Mouse (Mus musculus) G1E (cell line): ENCODE measurements at regions not wholly inside any gene's neighbourhood (a gene's known extent, or its start where the extent isn't known, plus 50 kb on each side); places are given as distances from the start of the nearest gene placed in this dataset.

Experiments
- ATAC-seq: 2 replicates; pipeline ENCODE4 v1.8.0; 2016; ENCODE audit warnings: mild to moderate bottlenecking; ENCODE audit not compliant: insufficient number of reproducible peaks, poor library complexity, low FRiP score, severe bottlenecking; ENCODE audit errors: extremely low read depth
- DNase-seq: peaks from one replicate; pipeline ENCODE4 v3.0.0; 2012; ENCODE audit warnings: low spot score
- H3K27me3 ChIP-seq: 2 replicates; pipeline ENCODE4 v1.6.1; 2012; ENCODE audit warnings: mild to moderate bottlenecking, low read length, inconsistent platforms; ENCODE audit not compliant: insufficient read depth
- H3K36me3 ChIP-seq: replicated peaks from 2 replicates; pipeline ENCODE3; 2012; ENCODE audit warnings: mild to moderate bottlenecking, inconsistent platforms
- H3K4me1 ChIP-seq: 2 replicates; pipeline ENCODE4 v1.6.1; 2012; ENCODE audit warnings: low read depth, low read length, inconsistent platforms, mixed read lengths; ENCODE audit not compliant: insufficient read depth
- H3K4me3 ChIP-seq: 2 replicates; pipeline ENCODE4 v1.5.1; 2012; ENCODE audit warnings: low read depth, mild to moderate bottlenecking, inconsistent platforms, low read length, moderate library complexity, mixed read lengths
- H3K9me3 ChIP-seq: replicated peaks from 2 replicates; pipeline ENCODE4 v1.6.1; 2012; ENCODE audit warnings: inconsistent platforms
- CTCF ChIP-seq: IDR thresholded peaks from 2 replicates; pipeline ENCODE4 v1.5.1; 2012; ENCODE audit warnings: low read depth, low read length, inconsistent platforms, mixed read lengths
- GATA1 ChIP-seq: IDR thresholded peaks from 2 replicates; pipeline ENCODE4 v1.6.1; 2012; ENCODE audit warnings: borderline replicate concordance, low read length, inconsistent platforms, mixed read lengths
- GATA2 ChIP-seq: IDR thresholded peaks from 2 replicates; pipeline ENCODE4 v1.6.1; 2012; ENCODE audit warnings: low read depth, low read length, inconsistent platforms, borderline replicate concordance
- POLR2AphosphoS5 ChIP-seq: IDR thresholded peaks from 2 replicates; pipeline ENCODE4 v1.6.1; 2012; ENCODE audit warnings: low read depth, low read length, inconsistent platforms; ENCODE audit not compliant: insufficient replicate concordance
- TAL1 ChIP-seq: conservative IDR thresholded peaks from 2 replicates; pipeline ENCODE4 v1.6.1; 2012; ENCODE audit warnings: low read depth, low read length, inconsistent platforms, mixed read lengths

- no peak for ATAC-seq
- no peak for TF ChIP-seq TAL1
- no peak for TF ChIP-seq GATA2
- TF ChIP-seq CTCF, result no peak
- TF ChIP-seq POLR2AphosphoS5, result no peak
- no peak for TF ChIP-seq GATA1
Measured at GRCm38 (mm10) chr6:117677062-117677461, 163.9 kb upstream of the Zfp637 start.

DNA sequence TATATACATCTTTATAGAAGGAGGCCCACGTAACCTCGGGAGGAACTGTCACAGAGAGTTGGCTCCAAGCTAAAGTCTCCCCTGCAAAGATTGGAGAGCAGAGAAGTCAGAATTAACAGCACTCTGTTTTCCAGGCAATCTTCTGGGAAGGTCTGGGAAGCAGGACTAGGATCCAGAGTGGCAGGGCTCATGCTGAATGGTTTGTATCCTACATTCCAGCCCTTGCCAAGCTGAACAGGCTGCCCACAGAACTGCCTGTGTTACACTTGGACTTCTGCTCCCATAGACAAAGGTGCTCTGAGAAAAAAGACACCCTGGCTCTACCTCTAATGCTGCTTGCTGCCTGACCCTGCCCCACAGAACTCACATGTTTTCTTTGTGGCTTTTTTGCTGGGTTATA is 163.2 kb upstream of the Zfp637 start:
- Histone ChIP-seq H3K36me3 (no peaks in the 10 kb centered on the region), H3K9me3 (peaks cover 56% of the 10 kb centered on the region), H3K27me3 (no peaks in the 10 kb centered on the region), H3K4me1 (no peaks in the 10 kb centered on the region), H3K4me3 (no peak overlapping the region)
- no peak for TF ChIP-seq CTCF
- no peak for TF ChIP-seq POLR2AphosphoS5
- no peak for TF ChIP-seq GATA2
- TF ChIP-seq GATA1, result no peak
- TF ChIP-seq TAL1, result no peak
- no peak for ATAC-seq
- DNase-seq, result no peak

More at GRCm38 (mm10) chr6:117677062-117677461, 163.9 kb upstream of the Zfp637 start:
- Histone ChIP-seq H3K4me1 (no peaks in the 10 kb centered on the region), H3K36me3 (no peaks in the 10 kb centered on the region), H3K9me3 (peaks cover 55% of the 10 kb centered on the region), H3K27me3 (no peaks in the 10 kb centered on the region), H3K4me3 (no peak overlapping the region)
- DNase-seq, result no peak

GRCm38 (mm10) chr6:117678276-117678675 is 162.7 kb upstream of the Zfp637 start:
- Histone ChIP-seq H3K36me3 (no peaks in the 10 kb centered on the region), H3K4me1 (no peaks in the 10 kb centered on the region), H3K4me3 (no peak overlapping the region), H3K27me3 (no peaks in the 10 kb centered on the region), H3K9me3 (peaks cover 57% of the 10 kb centered on the region)
- no peak for DNase-seq
- TF ChIP-seq CTCF (no peak), TAL1 (no peak), POLR2AphosphoS5 (no peak), GATA1 (no peak), GATA2 (no peak)
- ATAC-seq, result no peak

GRCm38 (mm10) chr6:117678877-117679276 is 162.1 kb upstream of the Zfp637 start:
- H3K4me3 ChIP-seq, result no peak overlapping the region
- H3K9me3 ChIP-seq, result peaks cover 58% of the 10 kb centered on the region
- no peak for TF ChIP-seq POLR2AphosphoS5
- TF ChIP-seq TAL1, result no peak
- TF ChIP-seq CTCF, result no peak
- no peak for TF ChIP-seq GATA1
- TF ChIP-seq GATA2, result no peak
- DNase-seq (no peak), ATAC-seq (no peak)
- no peaks in the 10 kb centered on the region for H3K36me3 ChIP-seq
- H3K4me1 ChIP-seq, result no peaks in the 10 kb centered on the region
- H3K27me3 ChIP-seq, result no peaks in the 10 kb centered on the region

- H3K36me3 ChIP-seq, result no peaks in the 10 kb centered on the region
- no peaks in the 10 kb centered on the region for H3K27me3 ChIP-seq
- no peaks in the 10 kb centered on the region for H3K4me1 ChIP-seq
- H3K4me3 ChIP-seq, result no peak overlapping the region
- TF ChIP-seq GATA2, result no peak
- TF ChIP-seq CTCF, result no peak
- no peak for TF ChIP-seq GATA1
- no peak for TF ChIP-seq POLR2AphosphoS5
- no peak for TF ChIP-seq TAL1
- DNase-seq (no peak), ATAC-seq (no peak)
- peaks cover 45% of the 10 kb centered on the region for H3K9me3 ChIP-seq
Measured at GRCm38 (mm10) chr6:117686212-117686611, 154.8 kb upstream of the Zfp637 start.

DNA sequence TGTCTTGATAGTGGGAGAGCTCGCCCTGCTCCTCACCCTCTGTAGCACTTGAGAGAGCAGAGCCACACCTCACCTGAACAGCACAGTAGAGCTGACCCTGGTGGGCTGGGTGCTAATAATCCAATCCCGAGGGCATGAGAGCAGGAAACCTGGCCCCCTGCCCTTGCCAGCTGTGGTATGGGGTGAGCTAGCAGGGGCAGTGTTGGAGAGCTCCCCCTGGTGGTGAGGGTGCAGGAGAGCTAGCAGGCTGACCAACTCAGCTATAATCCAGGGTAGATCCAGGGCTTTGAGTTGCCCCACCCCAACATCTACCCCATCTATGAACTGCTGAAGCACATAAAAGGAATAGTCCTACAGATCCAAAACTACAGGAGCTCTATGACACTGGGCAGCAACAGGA is 153.9 kb upstream of the Zfp637 start:
- H3K27me3 ChIP-seq, result no peaks in the 10 kb centered on the region
- no peaks in the 10 kb centered on the region for H3K4me1 ChIP-seq
- TF ChIP-seq GATA1 (no peak), CTCF (no peak), TAL1 (no peak), POLR2AphosphoS5 (no peak), GATA2 (no peak)
- no peak for ATAC-seq
- H3K4me3 ChIP-seq, result no peak overlapping the region
- H3K9me3 ChIP-seq, result peaks cover 50% of the 10 kb centered on the region
- H3K36me3 ChIP-seq, result no peaks in the 10 kb centered on the region
- no peak for DNase-seq
